Mouse (Mus musculus) kidney, adult 2 months (tissue): ENCODE data around the gene Slamf1.

ENCODE experiments used
- CTCF ChIP-seq: fragments of 200-500 bp; conservative IDR thresholded peaks from 2 replicates; pipeline ENCODE4 v1.5.1; 2011; ENCODE audit warnings: low read depth, mild to moderate bottlenecking, control low read depth, low read length, moderate library complexity, mixed read lengths; ENCODE audit not compliant: insufficient read depth, insufficient read length
- POLR2A ChIP-seq: fragments of 200-500 bp; IDR thresholded peaks from one replicate; pipeline ENCODE4 v1.6.1; 2011; ENCODE audit warnings: low read depth, low read length, control low read depth

DNA sequence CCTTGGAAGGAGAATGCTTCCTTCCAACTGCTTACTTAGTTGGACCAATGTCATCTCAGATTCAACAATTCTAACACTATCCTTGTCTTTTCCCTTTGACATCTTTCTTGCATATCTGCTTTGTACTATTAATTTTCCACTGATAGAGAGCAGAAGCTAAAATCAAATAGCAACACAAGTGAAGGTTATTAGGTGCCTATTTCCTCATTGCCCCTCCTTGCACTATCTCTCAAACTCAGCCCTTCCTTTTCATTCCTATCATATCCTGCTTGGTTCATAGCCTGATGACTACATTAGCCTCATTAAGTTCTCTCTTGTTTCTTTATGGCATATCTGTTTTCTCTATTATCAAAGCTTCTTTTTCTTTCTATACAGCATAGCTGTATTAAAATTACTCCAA lies 81.3 kb downstream of the Slamf1 start:
- TF ChIP-seq CTCF (no peak), POLR2A (no peak)
